Mouse (Mus musculus): ENCODE results near the gene Fam241a.

Fam241a gene

GRCm38 (mm10) chr3:127875509-127875908 lies 20.6 kb downstream of the Fam241a start:
- no peak for DNase-seq (ENCODE audit: low spot score in 2 of 2)

GRCm38 (mm10) chr3:127875059-127875458 lies 21.1 kb downstream of the Fam241a start:
- no peak for DNase-seq (ENCODE audit: low spot score in 2 of 2)

GRCm38 (mm10) chr3:127874254-127874883 lies 21.8 kb downstream of the Fam241a start:
- DNase-seq (ENCODE audit: low spot score in 2 of 2) = no peak

GRCm38 (mm10) chr3:127871575-127871974 lies 24.5 kb downstream of the Fam241a start:
- DNase-seq (ENCODE audit: low spot score in 2 of 2) = no peak

- DNase-seq (ENCODE audit: low spot score in 2 of 2) = no peak
Observed at GRCm38 (mm10) chr3:127868880-127869279, 27.2 kb downstream of the Fam241a start.

- DNase-seq (ENCODE audit: low spot score in 2 of 2) = no peak
Observed at GRCm38 (mm10) chr3:127868046-127868758, 27.9 kb downstream of the Fam241a start.

GRCm38 (mm10) chr3:127864242-127864641 lies 31.9 kb downstream of the Fam241a start:
- DNase-seq (ENCODE audit: low spot score in 2 of 2) = no peak

- no peak for DNase-seq (ENCODE audit: low spot score in 2 of 2)
Observed at GRCm38 (mm10) chr3:127863571-127863970, 32.6 kb downstream of the Fam241a start.

GRCm38 (mm10) chr3:127862479-127862878 lies 33.6 kb downstream of the Fam241a start:
- DNase-seq (ENCODE audit: low spot score in 2 of 2) = no peak

GRCm38 (mm10) chr3:127861340-127861739 lies 34.8 kb downstream of the Fam241a start:
- no peak for DNase-seq (ENCODE audit: low spot score in 2 of 2)

- DNase-seq (ENCODE audit: low spot score in 2 of 2) = peak in 1 of 2 experiments; percentile 72
Observed at GRCm38 (mm10) chr3:127853431-127854206, 42.5 kb downstream of the Fam241a start.

GRCm38 (mm10) chr3:127852722-127853121 lies 43.4 kb downstream of the Fam241a start:
- no peak for DNase-seq (ENCODE audit: low spot score in 2 of 2)

GRCm38 (mm10) chr3:127850776-127851646 lies 45.1 kb downstream of the Fam241a start:
- DNase-seq (ENCODE audit: low spot score in 2 of 2) = no peak

GRCm38 (mm10) chr3:127849922-127850321 lies 46.2 kb downstream of the Fam241a start:
- DNase-seq (ENCODE audit: low spot score in 2 of 2) = no peak

- DNase-seq (ENCODE audit: low spot score in 2 of 2) = no peak
Observed at GRCm38 (mm10) chr3:127848088-127848808, 47.9 kb downstream of the Fam241a start.

GRCm38 (mm10) chr3:127843941-127844327 lies 52.2 kb downstream of the Fam241a start:
- no peak for DNase-seq (ENCODE audit: low spot score in 2 of 2)

- no peak for DNase-seq (ENCODE audit: low spot score in 2 of 2)
Observed at GRCm38 (mm10) chr3:127843324-127843940, 52.7 kb downstream of the Fam241a start.

GRCm38 (mm10) chr3:127841926-127842325 lies 54.2 kb downstream of the Fam241a start:
- DNase-seq (ENCODE audit: low spot score in 2 of 2) = no peak

- DNase-seq (ENCODE audit: low spot score in 2 of 2) = no peak
Observed at GRCm38 (mm10) chr3:127837972-127838644, 58.0 kb downstream of the Fam241a start.

All from left cerebral cortex, adult 9 months (tissue).